Mouse (Mus musculus): ENCODE measurements around the gene Cx3cr1.

The Cx3cr1 gene

DNA sequence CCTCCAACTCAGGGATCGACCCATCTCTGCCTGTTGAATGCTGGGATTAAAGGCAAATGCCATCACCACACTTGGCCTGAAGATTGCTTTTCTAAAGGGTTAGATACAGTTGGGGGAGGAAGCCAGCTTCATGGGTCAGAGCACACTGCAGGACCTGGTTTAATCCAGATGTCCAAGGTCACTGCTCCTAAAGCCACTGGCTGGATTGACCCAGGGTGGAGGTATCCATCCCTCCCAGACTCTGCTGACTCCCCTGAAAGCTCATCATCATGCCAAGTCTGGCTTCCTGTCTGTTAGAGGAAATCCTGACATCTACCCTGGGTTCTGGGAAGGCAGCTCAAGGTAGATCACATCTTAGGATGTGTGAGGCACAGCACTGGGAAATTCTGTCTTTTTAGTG is 70.9 kb downstream of the Cx3cr1 start:
- no peak for DNase-seq (ENCODE audit: low spot score)

DNA sequence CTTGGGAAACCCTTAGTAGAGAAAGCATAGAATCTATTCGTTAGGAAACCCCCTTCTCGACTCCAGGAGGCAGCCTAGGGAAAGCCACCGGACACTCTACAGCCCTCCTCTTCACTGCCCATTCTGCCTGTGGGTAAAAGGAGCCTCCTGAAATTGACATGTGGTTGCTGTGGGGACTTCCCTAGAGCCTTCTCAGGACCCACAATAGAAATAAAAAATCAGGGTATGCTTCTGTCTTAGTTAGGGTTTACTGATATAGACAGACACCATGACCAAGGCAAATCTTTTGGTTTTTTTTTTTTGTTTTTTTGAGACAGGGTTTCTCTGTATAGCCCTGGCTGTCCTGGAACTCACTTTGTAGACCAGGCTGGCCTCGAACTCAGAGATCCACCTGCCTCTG is 73.6 kb downstream of the Cx3cr1 start:
- DNase-seq (ENCODE audit: low spot score): no peak

DNA sequence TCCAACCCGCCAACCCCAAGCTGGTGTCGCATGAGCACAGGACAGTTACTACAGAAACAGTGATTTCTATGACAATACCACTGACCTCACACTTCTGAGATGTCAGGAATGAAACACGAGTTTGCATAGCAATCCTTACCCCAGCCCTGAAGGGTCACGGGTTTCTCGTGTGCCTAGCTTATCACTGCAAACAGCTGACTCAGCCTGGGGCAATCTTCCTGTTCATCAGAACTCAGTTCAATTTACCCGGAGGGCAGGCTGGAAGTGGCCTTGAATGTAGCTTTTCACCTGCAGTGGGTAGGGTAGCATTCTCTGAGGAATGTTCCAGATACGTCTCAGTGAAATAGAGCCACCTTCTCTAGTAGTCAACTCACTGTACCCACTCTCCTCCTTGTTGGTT is 75.5 kb downstream of the Cx3cr1 start:
- DNase-seq (ENCODE audit: low spot score): no peak

DNA sequence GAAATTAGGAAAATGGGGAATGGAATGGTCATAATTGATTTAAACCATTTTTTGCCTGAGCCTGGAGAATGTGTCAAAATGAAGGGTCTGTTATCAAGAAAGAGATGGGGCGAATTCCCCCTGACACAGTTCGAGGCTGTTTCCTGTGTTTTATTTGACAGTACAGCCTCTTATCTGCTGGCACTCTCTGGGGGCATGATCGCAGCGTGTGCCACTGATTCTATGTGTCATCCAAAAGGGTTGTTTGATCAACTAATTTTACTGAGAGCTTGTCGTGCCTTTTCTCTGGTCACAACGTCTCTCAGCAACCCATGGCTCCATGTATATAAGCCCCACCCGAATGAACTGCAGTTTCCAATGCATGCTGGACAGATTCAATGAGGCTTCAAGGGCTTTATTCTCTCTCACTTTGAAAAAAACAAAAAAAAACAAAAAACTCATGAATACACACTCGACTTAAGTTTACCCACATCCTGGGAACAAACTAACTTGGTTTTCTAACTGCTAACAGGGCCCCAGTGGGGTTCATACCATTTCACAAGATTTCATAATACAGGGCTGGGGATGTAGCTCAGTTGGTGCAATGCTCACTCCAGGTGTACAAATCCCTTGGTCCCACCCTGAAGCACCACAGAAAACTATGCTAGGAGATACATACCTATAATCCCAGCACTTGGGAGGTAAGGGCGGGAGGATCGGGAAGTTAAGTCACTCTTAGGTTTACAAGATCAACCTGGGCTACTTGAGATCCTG is 76.4 kb downstream of the Cx3cr1 start:
- DNase-seq (ENCODE audit: low spot score): no peak

DNA sequence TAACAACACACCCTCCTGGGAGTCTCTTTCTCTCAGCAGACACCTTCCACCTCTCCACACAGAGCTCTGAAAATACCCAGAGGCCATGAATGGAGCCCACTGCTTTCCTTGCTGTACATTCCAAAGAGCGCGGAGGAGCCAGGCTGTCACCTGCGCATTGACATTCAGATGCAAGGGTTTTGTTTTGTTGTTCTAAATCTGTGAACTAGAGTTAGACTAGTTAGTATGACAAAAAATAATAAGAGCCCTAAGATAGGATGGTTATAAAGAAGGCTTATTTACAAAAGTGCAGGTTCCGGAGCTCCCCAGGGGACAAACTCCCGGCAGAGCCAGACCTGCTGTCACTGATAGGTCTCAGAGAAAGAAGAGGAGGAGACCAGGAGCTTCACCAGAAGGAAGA is 78.4 kb downstream of the Cx3cr1 start:
- no peak for DNase-seq (ENCODE audit: low spot score)

DNA sequence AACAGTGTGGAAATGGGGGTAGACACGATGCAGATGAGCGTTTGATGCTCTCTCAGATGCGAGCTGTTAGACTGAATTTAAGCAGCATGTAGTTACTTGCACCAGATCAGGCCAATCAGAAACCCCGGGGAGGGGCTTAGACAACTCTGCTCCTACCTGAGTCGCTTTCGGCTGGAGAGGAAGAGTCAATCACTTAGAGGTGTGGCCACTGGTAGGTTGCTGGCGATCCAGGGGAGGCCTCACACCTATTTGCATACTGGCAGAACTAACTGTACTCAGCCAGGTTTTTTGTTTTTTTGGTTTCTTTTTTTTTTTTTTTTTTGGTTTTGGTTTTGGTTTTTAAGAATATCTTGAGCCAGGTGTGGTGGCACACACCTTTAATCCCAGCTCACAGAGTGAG is 81.4 kb downstream of the Cx3cr1 start:
- DNase-seq (ENCODE audit: low spot score): no peak

DNA sequence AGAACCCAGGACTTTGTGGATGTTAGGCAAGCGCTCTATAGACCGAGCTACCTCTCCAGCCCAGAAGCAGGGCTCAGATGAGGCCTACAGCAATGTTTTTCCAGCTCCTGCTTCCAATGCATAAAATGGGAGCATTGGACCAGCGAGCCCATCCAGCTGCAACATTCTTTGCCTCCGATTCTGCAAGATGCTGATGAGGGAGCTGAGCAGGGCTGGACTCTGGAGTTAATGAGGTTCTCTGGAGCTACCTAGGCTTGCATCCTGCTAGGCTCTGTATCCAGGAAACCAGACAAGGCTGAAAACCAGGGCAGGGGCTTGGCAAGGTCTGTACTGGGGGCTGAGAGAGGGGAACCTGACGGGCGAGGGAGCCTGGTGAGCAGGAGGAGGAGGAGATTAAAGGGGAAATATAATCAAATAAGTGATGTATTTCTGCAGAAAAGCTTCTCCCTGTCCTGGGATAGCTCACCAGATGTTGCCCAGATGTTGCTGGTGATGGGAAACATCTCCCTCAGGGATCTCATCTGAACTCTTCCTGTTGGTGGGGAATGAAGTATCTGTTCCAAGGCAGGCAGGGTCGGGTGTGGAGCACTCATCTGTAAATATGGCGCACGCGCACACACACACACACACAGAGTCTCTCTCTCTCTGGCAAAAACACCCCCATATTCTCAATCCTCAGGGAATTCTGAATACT is 83.7 kb downstream of the Cx3cr1 start:
- no peak for DNase-seq (ENCODE audit: low spot score)

DNA sequence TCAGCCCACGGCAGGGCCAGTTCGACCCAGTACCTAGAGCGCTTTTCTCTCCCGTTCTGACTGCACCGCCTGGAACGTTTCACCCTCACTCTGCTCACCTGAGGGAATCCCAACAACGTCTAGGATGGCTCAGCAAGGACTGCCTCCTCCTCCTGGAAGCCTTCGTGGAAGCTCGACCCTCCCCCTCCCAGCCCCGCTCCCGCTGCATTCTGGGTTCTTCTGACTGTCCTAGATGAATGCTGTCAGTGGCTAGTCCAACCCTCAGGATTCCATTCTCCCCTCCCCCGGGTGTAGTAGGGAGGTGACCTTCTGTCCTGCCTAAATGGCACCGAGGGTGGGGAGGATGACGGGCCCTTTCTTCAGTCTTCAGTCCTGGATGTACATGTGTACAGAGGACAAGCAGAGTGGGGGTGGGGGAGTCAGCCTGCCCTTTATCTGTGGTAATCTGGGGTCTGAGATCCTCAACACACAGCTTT is 85.1 kb downstream of the Cx3cr1 start, which contains the start of gene Csrnp1:
Csrnp1 (minus strand) TSS at position 123 of the 476 bp plus-strand sequence.
- DNase-seq (ENCODE audit: low spot score): no peak

DNA sequence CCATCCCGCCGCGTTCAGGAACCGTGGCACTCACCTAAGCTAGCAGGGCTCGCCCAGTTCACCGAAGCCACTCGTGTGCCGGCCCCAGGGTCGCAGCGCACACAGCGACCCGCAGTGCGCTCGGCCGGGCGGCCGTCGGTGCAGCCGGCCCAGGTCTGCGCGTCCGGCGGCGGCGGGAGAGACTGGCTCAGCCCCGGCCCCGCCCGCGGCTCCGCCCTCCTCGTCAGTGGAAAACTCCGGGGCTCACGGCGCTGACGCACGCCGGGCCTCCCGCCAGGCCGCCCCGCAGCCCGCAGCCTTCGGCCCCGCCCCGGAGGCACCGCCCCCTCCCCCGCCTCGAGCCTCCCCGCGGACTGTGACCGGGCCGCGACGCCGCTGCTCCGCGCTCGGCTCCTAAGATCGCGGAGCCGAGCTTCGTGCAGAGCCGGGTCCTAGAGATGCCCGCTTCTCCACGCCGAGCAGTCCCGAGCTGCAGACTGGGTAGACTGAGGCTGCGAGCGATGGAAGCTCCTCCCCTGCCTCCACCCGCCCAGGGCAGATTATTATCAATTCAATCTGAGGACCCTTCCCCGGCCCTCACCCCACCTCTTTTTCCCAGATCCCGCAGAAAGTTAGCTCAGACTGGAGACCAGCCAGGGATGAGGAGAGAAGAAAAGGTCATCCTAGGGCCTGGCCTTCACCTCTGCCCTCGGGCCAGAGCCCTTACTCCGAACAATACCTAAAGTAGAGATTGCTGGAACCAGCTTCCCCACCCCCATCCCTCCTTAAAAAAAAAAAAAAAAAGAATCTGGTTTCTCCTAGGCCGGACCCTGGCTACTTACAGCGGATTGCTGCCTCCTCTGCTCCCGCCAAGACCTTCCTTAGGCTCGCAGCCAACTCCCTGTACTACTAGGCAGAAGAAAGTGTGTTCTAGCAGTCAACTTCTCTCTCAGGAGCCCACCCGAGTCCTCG is 85.8 kb downstream of the Cx3cr1 start:
- peak; percentile 83 for DNase-seq (ENCODE audit: low spot score)

DNA sequence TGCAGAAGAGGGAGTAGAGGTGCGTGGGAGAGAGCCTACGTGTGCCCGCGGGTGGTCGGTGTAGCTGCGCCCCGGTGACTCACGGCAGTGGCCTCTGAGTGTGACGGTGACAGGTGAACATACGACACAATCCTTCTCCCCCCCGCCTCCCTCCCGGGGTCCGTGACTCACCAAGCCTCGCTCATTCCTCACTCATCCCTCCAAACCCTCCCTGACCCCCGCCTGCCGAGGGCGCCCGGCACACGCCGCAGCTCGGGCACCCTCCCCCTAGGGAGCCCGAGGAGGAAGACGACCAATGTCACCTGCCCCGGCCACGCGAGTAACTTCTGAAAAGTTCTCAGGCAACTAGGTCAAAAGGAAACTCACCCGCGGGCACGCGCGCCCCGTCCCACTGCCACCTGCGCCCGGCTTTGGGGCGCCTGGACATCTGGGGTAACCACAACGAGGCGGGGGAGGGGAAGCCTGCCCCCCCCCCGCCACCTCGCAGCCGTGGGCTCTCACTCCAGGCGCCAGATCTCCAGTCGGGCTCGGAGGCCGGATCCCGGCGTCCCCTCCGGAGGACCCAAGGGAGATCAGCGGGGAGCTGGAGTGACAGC is 86.6 kb downstream of the Cx3cr1 start:
- no peak for DNase-seq (ENCODE audit: low spot score)

DNA sequence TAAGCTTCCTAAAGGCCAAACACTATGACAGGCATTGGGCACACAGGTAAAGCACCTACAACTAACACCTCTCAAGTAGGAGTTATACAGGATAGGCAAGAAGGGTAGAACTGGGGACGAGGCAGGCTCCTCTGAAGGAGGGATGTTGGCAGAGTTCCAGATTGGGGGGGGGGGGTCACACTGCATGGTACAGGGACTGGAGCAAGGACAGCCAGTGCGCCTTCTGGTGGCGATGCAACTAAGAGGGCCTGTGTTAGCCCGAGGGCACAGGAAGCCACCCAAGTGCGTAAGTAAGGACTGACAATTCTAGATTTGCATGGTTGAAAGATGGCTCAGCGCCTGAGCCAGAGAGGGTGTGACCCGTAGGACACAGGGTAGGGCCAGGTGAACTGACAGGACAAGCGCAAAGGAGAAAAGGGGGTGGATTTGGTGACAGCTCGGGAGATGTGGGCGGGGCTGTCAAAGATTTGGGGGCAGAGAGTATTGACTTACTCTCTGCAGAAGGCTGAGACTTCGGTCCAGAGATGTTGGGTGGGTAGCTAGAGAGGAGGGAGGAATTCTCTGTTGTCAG is 87.4 kb downstream of the Cx3cr1 start:
- DNase-seq (ENCODE audit: low spot score): no peak

DNA sequence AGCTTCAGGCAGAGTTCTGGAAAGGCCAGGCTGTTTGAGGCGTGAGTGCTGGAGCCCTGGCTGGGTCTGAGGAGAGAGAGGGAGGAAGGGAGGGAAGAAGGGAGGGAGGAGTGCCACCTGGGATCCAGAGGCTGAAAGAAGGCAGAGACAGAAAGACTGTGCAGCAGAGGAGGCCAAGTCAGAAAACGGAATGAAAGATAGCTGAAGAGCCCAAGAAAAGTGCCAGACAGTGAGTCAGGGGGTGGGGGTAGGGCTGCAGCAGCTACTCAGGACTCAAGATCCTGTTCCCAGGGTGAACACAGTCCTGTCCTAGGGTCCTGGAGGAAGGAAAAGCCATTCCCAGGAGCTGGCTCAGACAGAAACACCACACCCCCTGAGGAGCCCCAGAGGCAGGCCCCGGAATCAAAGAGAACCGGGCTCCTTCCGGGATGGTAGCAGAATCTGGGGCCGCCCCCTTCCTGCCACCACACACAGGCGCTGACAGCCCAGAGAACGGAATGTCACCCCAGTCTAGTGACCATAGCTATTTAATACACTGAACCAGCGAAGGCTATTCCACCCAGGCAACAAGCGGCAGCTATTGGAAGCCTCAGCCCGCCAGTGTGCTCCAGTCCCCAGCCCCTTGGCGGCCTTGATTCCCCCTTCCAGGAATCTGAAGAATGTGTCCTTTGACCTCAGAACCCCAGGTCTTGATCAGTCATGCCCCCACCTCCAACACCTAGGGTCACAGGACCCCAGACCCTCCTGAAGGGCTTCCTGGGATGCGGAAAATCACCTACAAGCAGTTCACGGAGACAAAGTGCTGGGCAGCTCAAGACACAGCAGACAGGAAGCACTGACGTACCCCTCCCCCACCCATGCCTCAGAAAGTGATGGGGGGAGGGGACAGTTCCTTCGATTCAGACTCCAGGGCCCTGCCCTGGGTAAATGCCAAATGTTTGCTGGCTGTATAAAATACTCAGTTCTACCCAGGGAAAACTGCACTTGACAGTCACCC is 88.2 kb downstream of the Cx3cr1 start:
- DNase-seq (ENCODE audit: low spot score): no peak

DNA sequence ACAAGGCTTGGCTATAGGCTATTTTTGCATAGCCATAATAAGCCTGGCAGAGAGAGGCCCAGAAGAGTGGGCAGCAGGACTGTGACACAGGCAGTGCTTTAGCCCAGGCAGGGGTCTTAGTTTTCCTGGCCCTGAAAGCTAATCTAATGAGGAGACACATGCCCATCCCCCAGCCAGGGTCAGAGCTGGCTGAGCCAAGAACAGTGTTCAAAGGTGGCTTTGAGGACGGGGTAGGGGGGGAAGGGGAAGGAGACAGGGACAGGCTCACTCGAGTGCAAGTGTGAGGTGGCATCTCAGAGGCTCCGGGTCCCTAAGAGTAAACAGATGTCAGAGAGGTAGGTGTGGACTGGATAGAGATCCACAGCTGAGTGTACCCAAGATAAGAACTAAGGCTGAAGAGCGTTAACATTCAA is 88.9 kb downstream of the Cx3cr1 start:
- no peak for DNase-seq (ENCODE audit: low spot score)

DNA sequence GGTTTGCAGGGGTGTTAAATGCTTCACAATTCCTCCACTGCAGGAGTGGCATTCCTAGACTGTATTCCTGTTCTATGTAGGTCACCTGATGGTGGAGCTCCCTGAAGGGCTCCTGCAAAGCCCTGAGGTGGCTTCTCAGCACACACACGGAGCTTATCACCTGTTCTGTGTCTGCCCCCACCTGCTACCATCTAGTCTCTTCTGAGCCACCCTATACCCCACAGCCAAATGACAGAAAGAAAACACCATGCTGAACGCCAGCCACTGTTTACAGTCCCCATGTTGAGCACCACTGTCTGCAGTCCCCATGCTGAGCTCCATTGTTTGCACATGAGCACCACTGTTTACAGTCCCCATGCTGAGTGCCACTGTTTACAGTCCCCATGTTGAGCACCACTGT is 89.9 kb downstream of the Cx3cr1 start:
- no peak for DNase-seq (ENCODE audit: low spot score)

DNA sequence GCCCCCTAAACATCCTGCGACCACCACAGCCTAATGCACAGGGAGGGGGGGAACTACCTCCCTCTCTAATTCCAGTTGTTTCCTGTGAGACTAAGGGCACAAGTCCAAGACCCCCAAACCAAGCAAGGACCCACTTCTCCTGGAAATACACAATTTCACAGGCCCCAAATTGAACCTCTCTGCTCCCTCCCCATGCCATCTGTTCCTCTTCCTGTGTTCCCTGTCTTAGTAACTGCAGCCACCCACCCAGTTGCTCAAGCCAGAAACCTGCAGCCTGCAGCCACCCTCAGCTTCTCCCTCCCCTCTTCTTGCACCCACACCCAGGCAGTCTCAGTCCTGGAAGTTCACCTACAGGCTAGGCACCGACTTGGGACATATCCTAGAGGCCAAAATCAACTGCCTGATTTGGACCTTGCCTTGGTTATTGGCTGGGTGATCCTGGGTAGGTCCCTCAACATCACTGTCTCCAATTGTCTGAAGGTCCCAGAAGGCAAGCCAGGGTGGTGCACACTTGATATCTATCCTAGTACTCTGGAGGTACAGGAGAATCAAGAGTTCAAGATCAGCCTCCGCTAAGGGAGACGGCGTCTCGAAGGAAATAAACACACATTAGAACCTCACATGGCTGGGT is 90.8 kb downstream of the Cx3cr1 start:
- no peak for DNase-seq (ENCODE audit: low spot score)

DNA sequence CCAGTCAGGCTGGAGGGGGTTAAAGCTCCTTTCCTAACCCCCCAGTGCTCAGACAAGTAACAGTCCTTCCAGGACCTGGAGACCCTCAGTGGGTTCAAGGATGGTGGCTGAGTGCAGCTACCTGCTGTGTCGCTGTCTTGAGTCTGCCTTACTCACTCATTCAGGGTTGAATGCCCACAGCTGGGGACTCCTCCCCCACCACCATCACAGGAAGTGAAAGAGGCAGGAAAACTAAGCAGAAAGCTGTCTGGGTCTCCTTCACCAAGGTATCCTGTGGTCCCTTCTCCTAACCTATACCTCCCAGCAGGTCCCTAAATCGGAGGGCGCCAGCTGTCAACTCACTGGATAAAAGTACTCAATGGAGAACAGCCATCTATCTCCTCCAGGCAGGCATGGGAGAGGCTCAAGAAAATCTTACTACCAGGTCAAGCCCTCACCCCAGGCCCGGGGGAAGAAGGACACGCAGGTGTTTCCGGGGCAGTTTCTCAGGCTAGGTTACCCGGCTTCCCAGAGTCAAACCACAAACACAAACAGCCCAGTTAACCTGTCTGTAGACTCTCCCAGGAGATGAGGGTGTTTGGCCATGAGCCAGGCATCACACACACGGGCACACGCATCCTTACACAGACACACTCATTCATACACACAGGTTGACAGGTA is 91.4 kb downstream of the Cx3cr1 start:
- DNase-seq (ENCODE audit: low spot score): no peak

DNA sequence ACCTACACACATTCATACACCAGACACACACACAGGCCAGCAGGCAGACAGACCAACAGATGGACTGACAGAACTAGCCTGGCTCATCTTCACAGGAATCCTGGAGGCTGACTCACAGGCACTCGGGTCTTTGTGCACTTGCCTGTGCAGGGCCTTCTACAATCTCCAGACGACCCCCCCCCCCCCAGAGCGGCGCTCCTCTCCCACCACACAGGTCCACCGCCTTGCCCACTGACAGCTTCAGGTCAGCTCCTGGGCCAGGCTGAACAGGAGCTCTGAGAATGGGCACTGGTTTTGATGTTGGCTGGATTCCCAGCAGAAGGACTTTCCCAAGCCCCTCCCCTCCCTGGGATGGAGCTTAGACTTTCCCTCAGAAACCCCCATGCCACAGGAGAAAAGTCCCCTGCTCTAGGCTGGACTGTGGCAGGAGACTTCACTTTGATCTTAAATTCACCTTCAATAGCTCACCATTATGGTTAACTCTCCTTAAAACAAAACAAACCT is 92.1 kb downstream of the Cx3cr1 start:
- DNase-seq (ENCODE audit: low spot score): no peak

DNA sequence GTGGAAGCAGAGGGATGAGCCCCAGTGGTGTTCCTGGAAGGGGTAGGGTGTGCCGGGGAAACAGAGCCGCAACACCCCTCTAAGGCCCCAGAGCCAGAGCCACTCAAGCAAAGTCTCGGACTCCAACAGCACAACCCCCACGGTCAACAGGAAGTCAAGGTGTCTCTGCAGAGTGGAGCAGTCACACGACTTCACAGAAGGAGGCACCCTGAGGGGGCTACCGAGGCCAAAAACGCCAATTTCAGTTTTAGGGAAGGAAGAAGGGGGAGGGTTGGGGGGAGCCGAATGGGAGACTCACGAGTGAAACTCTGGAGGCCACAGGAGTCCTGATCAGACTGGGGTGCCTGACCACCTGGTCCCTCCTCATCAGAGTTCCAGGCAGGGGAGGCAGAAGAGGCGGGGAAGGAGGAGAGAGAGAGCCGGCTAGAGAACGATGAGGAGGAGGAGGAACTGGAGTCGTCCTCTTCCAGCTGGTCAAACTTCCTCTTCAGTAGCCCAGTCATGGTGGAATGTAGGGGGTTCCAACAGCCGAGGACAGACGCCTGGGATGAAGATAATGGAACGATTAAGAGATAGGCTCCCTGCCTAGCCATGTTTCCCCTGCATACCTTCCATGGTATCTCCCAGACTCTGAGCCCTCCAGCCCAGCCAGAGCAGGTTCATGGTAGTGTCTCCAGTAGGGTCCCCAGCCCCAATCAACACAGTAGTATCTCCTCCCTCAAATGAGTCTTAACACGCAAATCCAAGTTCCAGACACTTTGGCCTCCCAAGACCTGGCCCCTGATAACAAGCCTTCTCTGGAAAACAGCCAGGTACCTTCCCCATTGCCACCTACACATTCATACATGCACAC is 92.7 kb downstream of the Cx3cr1 start:
- DNase-seq (ENCODE audit: low spot score): no peak

Data from ovary, postnatal 14 days (tissue).